8 mouse cellular contexts compared by ENCODE assay signal in the genomic region with DNA sequence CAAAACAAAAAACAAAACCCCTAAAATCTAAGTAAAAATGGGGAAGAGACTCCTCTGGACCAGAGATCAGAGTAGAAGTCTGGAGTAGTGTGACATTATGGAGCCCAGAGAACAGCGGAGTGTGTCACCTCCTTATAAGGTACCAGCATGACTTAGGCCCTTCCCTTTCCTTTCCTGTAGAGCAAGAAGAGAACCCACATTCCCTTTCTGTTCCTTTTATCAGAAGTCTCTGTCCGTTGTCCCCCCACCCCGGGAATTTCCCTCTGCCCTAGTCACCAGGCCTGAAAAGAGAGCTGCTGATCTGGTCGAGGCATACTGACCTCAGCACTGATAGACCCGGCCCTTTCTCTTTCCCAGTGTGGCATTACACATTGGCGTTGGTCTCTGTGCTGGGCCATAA. TPM values are rescaled to one million over a fixed set of nuclear protein-coding genes. Genes with fewer than 3 reads are reported as not detected.
DNase-seq lines count a peak whose midpoint lies in the region; ATAC-seq lines count a peak whose summit lies in the region.

No protein-coding gene starts in this region.

- H3K4me2 ChIP-seq in hindbrain, embryonic 16.5 days (ENCODE audit: low read length): peak overlapping the region; percentile 87

- 42% methylated on average over 6 of the region's 6 CpGs for WGBS in embryonic facial prominence, embryonic 10.5 days
- WGBS in hindbrain, embryonic 16.5 days: 39% methylated on average over 6 of the region's 6 CpGs

- H3K27me3 ChIP-seq in embryonic facial prominence, embryonic 10.5 days (replicated peaks; ENCODE audit: low read depth, poor library complexity, severe bottlenecking): no peaks in the 10 kb centered on the region
- H3K27me3 ChIP-seq in hindbrain, embryonic 16.5 days (replicated peaks; ENCODE audit: control insufficient read depth, insufficient read depth, low read length): no peaks in the 10 kb centered on the region

- peaks cover 17% of the 10 kb centered on the region for H3K4me1 ChIP-seq in embryonic facial prominence, embryonic 10.5 days
- peaks cover 14% of the 10 kb centered on the region for H3K4me1 ChIP-seq in hindbrain, embryonic 16.5 days (ENCODE audit: control insufficient read depth, insufficient read depth, low read depth, low read length)

- DNase-seq in spleen, postnatal 36 days (ENCODE audit: low spot score in 2 of 2): peak; percentile 36 to 45
- no peak for DNase-seq in spleen, adult 12 weeks (ENCODE audit: low spot score)
- DNase-seq in embryonic facial prominence, embryonic 10.5 days (ENCODE audit: low spot score): no peak
- DNase-seq in urinary bladder, postnatal 25 days (ENCODE audit: low spot score): no peak
- DNase-seq in right cerebral cortex, postnatal 14 days: no peak
- no peak for DNase-seq in right cerebral cortex, postnatal 25 days

- H3K27ac ChIP-seq in embryonic facial prominence, embryonic 10.5 days (replicated peaks): 0 out of 2 replicates have a peak overlapping the region, but pooled peaks have one; percentile 84
- H3K27ac ChIP-seq in hindbrain, embryonic 16.5 days (ENCODE audit: low read depth, low read length): no peak overlapping the region

- H3K9me3 ChIP-seq in embryonic facial prominence, embryonic 10.5 days: no peaks in the 10 kb centered on the region
- H3K9me3 ChIP-seq in hindbrain, embryonic 16.5 days (ENCODE audit: control insufficient read depth, low read length): no peaks in the 10 kb centered on the region

- peak overlapping the region; percentile 85 for H3K9ac ChIP-seq in hindbrain, embryonic 16.5 days (ENCODE audit: low read depth, low read length)

- H3K4me3 ChIP-seq in embryonic facial prominence, embryonic 10.5 days: peak overlapping the region; percentile 99
- H3K4me3 ChIP-seq in hindbrain, embryonic 16.5 days (ENCODE audit: low read length): peak overlapping the region; percentile 94

- no peak for ATAC-seq in hindbrain, embryonic 16.5 days
- ATAC-seq in megakaryocyte, adult 5-6 weeks (ENCODE audit: poor library complexity, severe bottlenecking): peak; percentile 49

- peaks cover 27% of the 10 kb centered on the region for H3K36me3 ChIP-seq in embryonic facial prominence, embryonic 10.5 days (replicated peaks)
- no peaks in the 10 kb centered on the region for H3K36me3 ChIP-seq in hindbrain, embryonic 16.5 days (ENCODE audit: control insufficient read depth, insufficient read depth, low read length)

RNA-seq across cellular contexts. Expression of gene Mtmr14, which starts 0.8 kb away (rescaled TPM):
- 44.0 and 46.9 TPM in 2 replicates for polyA plus RNA-seq in embryonic facial prominence, embryonic 10.5 days (2016; fragmentation: Nextera tagmentation; extraction: Ambion mirVana)
- polyA plus RNA-seq in hindbrain, embryonic 16.5 days (2015; fragmentation: Nextera tagmentation; extraction: Ambion mirVana): 34.1 and 34.6 TPM in 2 replicates
- 30.6 and 34.0 TPM in 2 replicates for total RNA-seq in megakaryocyte, adult 5-6 weeks (2015)
- total RNA-seq in megakaryocyte, adult 5-6 weeks (2017): 56.5 and 60.9 TPM in 2 replicates

RNA-seq across cellular contexts. Expression of gene Lhfpl4, which starts 43.3 kb away (rescaled TPM):
- polyA plus RNA-seq in embryonic facial prominence, embryonic 10.5 days (2016; fragmentation: Nextera tagmentation; extraction: Ambion mirVana): 4.7 and 5.0 TPM in 2 replicates
- polyA plus RNA-seq in hindbrain, embryonic 16.5 days (2015; fragmentation: Nextera tagmentation; extraction: Ambion mirVana): 56.7 and 63.6 TPM in 2 replicates
- total RNA-seq in megakaryocyte, adult 5-6 weeks (2015): 0.18 TPM in 1 of 2 replicates, not detected in the other
- not detected in 2 replicates for total RNA-seq in megakaryocyte, adult 5-6 weeks (2017)

RNA-seq across cellular contexts. Expression of gene Cpne9, which starts 43.7 kb away (rescaled TPM):
- polyA plus RNA-seq in embryonic facial prominence, embryonic 10.5 days (2016; fragmentation: Nextera tagmentation; extraction: Ambion mirVana): 0.04 and 0.11 TPM in 2 replicates
- polyA plus RNA-seq in hindbrain, embryonic 16.5 days (2015; fragmentation: Nextera tagmentation; extraction: Ambion mirVana): 9.1 and 9.6 TPM in 2 replicates
- 0.20 and 0.30 TPM in 2 replicates for total RNA-seq in megakaryocyte, adult 5-6 weeks (2015)
- 0.15 and 0.45 TPM in 2 replicates for total RNA-seq in megakaryocyte, adult 5-6 weeks (2017)

Comparison
In these comparisons a context has a peak if more than half of its experiments do, and no peak if none do; other contexts are left out.
1. DNase-seq: peak in spleen, postnatal 36 days (2 of 2); none in spleen, adult 12 weeks (single experiment), embryonic facial prominence, embryonic 10.5 days (single experiment), urinary bladder, postnatal 25 days (single experiment), right cerebral cortex, postnatal 14 days (single experiment) and right cerebral cortex, postnatal 25 days (single experiment).